Mouse (Mus musculus) CD4-positive, CD25-positive, alpha-beta regulatory T cell, adult 4 months (primary cell): ENCODE measurements at regions not wholly inside any gene's neighbourhood (a gene's known extent, or its start where the extent isn't known, plus 50 kb on each side); places are given as distances from the start of the nearest gene placed in this dataset.
A peak's percentile ranks its signal among the peaks of the same experiment; 100 is the strongest.

Experiments used
- ATAC-seq: one replicate; pipeline ENCODE4 v1.8.0; 2017

GRCm38 (mm10) chr12:80017376-80017929, 95.4 kb downstream of the Zfp36l1 start:
- peak; percentile 65 for ATAC-seq

GRCm38 (mm10) chr12:80015938-80016337, 96.9 kb downstream of the Zfp36l1 start:
- no peak for ATAC-seq

GRCm38 (mm10) chr12:80014598-80014983, 98.2 kb downstream of the Zfp36l1 start:
- ATAC-seq = peak; percentile 49

- ATAC-seq = peak; percentile 81
Observed at GRCm38 (mm10) chr12:80013904-80014597, 98.8 kb downstream of the Zfp36l1 start.

GRCm38 (mm10) chr12:80013577-80013903, 99.3 kb downstream of the Zfp36l1 start:
- no peak for ATAC-seq

GRCm38 (mm10) chr12:80011916-80012315, 100.9 kb downstream of the Zfp36l1 start:
- ATAC-seq = no peak

GRCm38 (mm10) chr12:80010947-80011346, 101.9 kb downstream of the Zfp36l1 start:
- no peak for ATAC-seq

- no peak for ATAC-seq
Observed at GRCm38 (mm10) chr12:80010220-80010619, 102.6 kb downstream of the Zfp36l1 start.

GRCm38 (mm10) chr12:80007849-80008248, 105.0 kb downstream of the Zfp36l1 start:
- no peak for ATAC-seq

GRCm38 (mm10) chr12:80005227-80005919, 107.4 kb downstream of the Zfp36l1 start:
- ATAC-seq = no peak

- no peak for ATAC-seq
Observed at GRCm38 (mm10) chr12:80004575-80004974, 108.2 kb downstream of the Zfp36l1 start.

- ATAC-seq = no peak
Observed at GRCm38 (mm10) chr12:80003486-80003885, 109.3 kb downstream of the Zfp36l1 start.

GRCm38 (mm10) chr12:80002474-80003125, 110.2 kb downstream of the Zfp36l1 start:
- no peak for ATAC-seq

- ATAC-seq = no peak
Observed at GRCm38 (mm10) chr12:80001794-80002193, 111.0 kb downstream of the Zfp36l1 start.

GRCm38 (mm10) chr12:79999868-80000370, 112.9 kb downstream of the Zfp36l1 start:
- ATAC-seq = no peak

- no peak for ATAC-seq
Observed at GRCm38 (mm10) chr12:79998788-79999187, 114.0 kb downstream of the Zfp36l1 start.

GRCm38 (mm10) chr12:79998339-79998738, 114.5 kb downstream of the Zfp36l1 start:
- ATAC-seq = no peak

GRCm38 (mm10) chr12:79997201-79997600, 115.6 kb downstream of the Zfp36l1 start:
- ATAC-seq = no peak

- no peak for ATAC-seq
Observed at GRCm38 (mm10) chr12:79995521-79996094, 117.2 kb downstream of the Zfp36l1 start.

GRCm38 (mm10) chr12:79993821-79994571, 118.8 kb downstream of the Zfp36l1 start:
- ATAC-seq = no peak

GRCm38 (mm10) chr12:79991279-79991678, 121.5 kb downstream of the Zfp36l1 start:
- ATAC-seq = no peak

- no peak for ATAC-seq
Observed at GRCm38 (mm10) chr12:79990751-79991150, 122.1 kb downstream of the Zfp36l1 start.
